In genomic region chr1:107900449-107900848, GRCm38 (mm10) we compare ENCODE assay signal across 15 mouse cellular contexts.
DNase-seq lines count a peak whose midpoint lies in the region; ATAC-seq lines count a peak whose summit lies in the region.
"Had no signal": no experiment of that assay in that cellular context is flagged by ENCODE, and none has a peak within 500 bp of the region (broad histone marks: within the 10 kb centered on the region; RNA-seq: fewer than 3 reads in every experiment).

No protein-coding gene starts in this region.

- no peak overlapping the region for H3K4me3 ChIP-seq in forebrain, embryonic 14.5 days (ENCODE audit: low read depth, low read length)
- no peak overlapping the region for H3K4me3 ChIP-seq in forebrain, embryonic 11.5 days (ENCODE audit: low read depth, low read length)
- H3K4me3 ChIP-seq in midbrain, embryonic 11.5 days (ENCODE audit: low read depth, low read length), result no peak overlapping the region
- H3K4me3 ChIP-seq in midbrain, embryonic 15.5 days, result no peak overlapping the region
- H3K4me3 ChIP-seq in hindbrain, embryonic 13.5 days, result no peak overlapping the region

- H3K9ac ChIP-seq in forebrain, embryonic 14.5 days (ENCODE audit: low read length), result no peak overlapping the region
- no peak overlapping the region for H3K9ac ChIP-seq in forebrain, embryonic 11.5 days (ENCODE audit: low read length)
- no peak overlapping the region for H3K9ac ChIP-seq in midbrain, embryonic 11.5 days (ENCODE audit: low read length)
- H3K9ac ChIP-seq in midbrain, embryonic 15.5 days, result no peak overlapping the region
- no peak overlapping the region for H3K9ac ChIP-seq in hindbrain, embryonic 13.5 days

- H3K4me1 ChIP-seq in forebrain, embryonic 14.5 days (ENCODE audit: control insufficient read depth, insufficient read depth, low read length), result peaks cover 3% of the 10 kb centered on the region; the same call in 1 of the 2 replicates
- no peaks in the 10 kb centered on the region for H3K4me1 ChIP-seq in forebrain, embryonic 11.5 days (replicated peaks; ENCODE audit: control insufficient read depth, insufficient read depth, low read length)
- no peaks in the 10 kb centered on the region for H3K4me1 ChIP-seq in midbrain, embryonic 11.5 days (ENCODE audit: control insufficient read depth, insufficient read depth, low read length)
- H3K4me1 ChIP-seq in midbrain, embryonic 15.5 days, result no peaks in the 10 kb centered on the region; the same call in 1 of the 2 replicates
- H3K4me1 ChIP-seq in hindbrain, embryonic 13.5 days (replicated peaks), result no peaks in the 10 kb centered on the region

- H3K9me3 ChIP-seq in forebrain, embryonic 14.5 days (replicated peaks; ENCODE audit: control insufficient read depth, low read length), result no peaks in the 10 kb centered on the region
- no peaks in the 10 kb centered on the region for H3K9me3 ChIP-seq in forebrain, embryonic 11.5 days (ENCODE audit: control insufficient read depth, low read length)
- no peaks in the 10 kb centered on the region for H3K9me3 ChIP-seq in midbrain, embryonic 11.5 days (ENCODE audit: control insufficient read depth, low read length)
- no peaks in the 10 kb centered on the region for H3K9me3 ChIP-seq in midbrain, embryonic 15.5 days
- H3K9me3 ChIP-seq in hindbrain, embryonic 13.5 days, result no peaks in the 10 kb centered on the region

- no peaks in the 10 kb centered on the region for H3K36me3 ChIP-seq in forebrain, embryonic 14.5 days (ENCODE audit: control insufficient read depth, insufficient read depth, low read length)
- no peaks in the 10 kb centered on the region for H3K36me3 ChIP-seq in forebrain, embryonic 11.5 days (ENCODE audit: control insufficient read depth, insufficient read depth, low read length)
- H3K36me3 ChIP-seq in midbrain, embryonic 11.5 days (ENCODE audit: control insufficient read depth, insufficient read depth, low read length), result no peaks in the 10 kb centered on the region
- no peaks in the 10 kb centered on the region for H3K36me3 ChIP-seq in midbrain, embryonic 15.5 days (replicated peaks)
- no peaks in the 10 kb centered on the region for H3K36me3 ChIP-seq in hindbrain, embryonic 13.5 days

- ATAC-seq in forebrain, embryonic 14.5 days, result no peak
- ATAC-seq in forebrain, embryonic 11.5 days (replicated peaks; ENCODE audit: low FRiP score), result no peak
- 0 out of 2 replicates have a peak, but pooled peaks have one; percentile 62 for ATAC-seq in midbrain, embryonic 11.5 days (ENCODE audit: low FRiP score)
- ATAC-seq in midbrain, embryonic 15.5 days (replicated peaks), result no peak
- peak; percentile 52 for ATAC-seq in hindbrain, embryonic 13.5 days (ENCODE audit: low FRiP score)
- ATAC-seq: activated CD4-positive, CD25-positive, alpha-beta regulatory T cell, adult 4 months had no signal

- intact Hi-C loops in gastrocnemius, postnatal 36 days (cut with DNase I), result no loop called here

- 63% methylated on average over 2 of the region's 2 CpGs for WGBS in forebrain, embryonic 14.5 days
- WGBS in forebrain, embryonic 11.5 days, result 61% methylated on average over 2 of the region's 2 CpGs
- 54% methylated on average over 2 of the region's 2 CpGs for WGBS in midbrain, embryonic 11.5 days
- 33% methylated on average over 2 of the region's 2 CpGs for WGBS in midbrain, embryonic 15.5 days
- WGBS in hindbrain, embryonic 13.5 days, result 21% methylated on average over 2 of the region's 2 CpGs

- no peak overlapping the region for H3K4me2 ChIP-seq in forebrain, embryonic 14.5 days (ENCODE audit: low read length)
- H3K4me2 ChIP-seq in forebrain, embryonic 11.5 days (ENCODE audit: low read depth, low read length, severe bottlenecking), result no peak overlapping the region
- no peak overlapping the region for H3K4me2 ChIP-seq in midbrain, embryonic 11.5 days
- H3K4me2 ChIP-seq in midbrain, embryonic 15.5 days, result no peak overlapping the region
- H3K4me2 ChIP-seq in hindbrain, embryonic 13.5 days, result no peak overlapping the region

- DNase-seq in forebrain, embryonic 14.5 days (ENCODE audit: low spot score), result peak; percentile 7
- no peak for DNase-seq in forebrain, embryonic 11.5 days (ENCODE audit: low spot score)
- no peak for DNase-seq in midbrain, embryonic 11.5 days (ENCODE audit: low spot score, missing footprints)
- DNase-seq in kidney, postnatal 36 days, result peak; percentile 14 to 58
- no peak for DNase-seq in gastrocnemius, postnatal 36 days
- no peak for DNase-seq in lung, postnatal 14 days
- DNase-seq: adrenal gland, postnatal 36 days; cerebellum, adult 9-11 months; gastrocnemius, postnatal 10 days; lung, adult 18-20 months; lung, postnatal 36 days had no signal

- no peaks in the 10 kb centered on the region for H3K27me3 ChIP-seq in forebrain, embryonic 14.5 days (replicated peaks; ENCODE audit: control insufficient read depth, insufficient read depth, low read length)
- H3K27me3 ChIP-seq in forebrain, embryonic 11.5 days (ENCODE audit: control insufficient read depth, insufficient read depth, low read length), result no peaks in the 10 kb centered on the region
- H3K27me3 ChIP-seq in midbrain, embryonic 11.5 days (ENCODE audit: control insufficient read depth, insufficient read depth, low read length), result no peaks in the 10 kb centered on the region
- no peaks in the 10 kb centered on the region for H3K27me3 ChIP-seq in midbrain, embryonic 15.5 days (replicated peaks)
- no peaks in the 10 kb centered on the region for H3K27me3 ChIP-seq in hindbrain, embryonic 13.5 days

- no peak overlapping the region for H3K27ac ChIP-seq in forebrain, embryonic 14.5 days (ENCODE audit: low read depth, low read length)
- no peak overlapping the region for H3K27ac ChIP-seq in forebrain, embryonic 11.5 days (ENCODE audit: low read depth, low read length)
- H3K27ac ChIP-seq in midbrain, embryonic 11.5 days (ENCODE audit: low read depth, low read length), result no peak overlapping the region
- H3K27ac ChIP-seq in midbrain, embryonic 15.5 days, result no peak overlapping the region
- H3K27ac ChIP-seq in hindbrain, embryonic 13.5 days, result no peak overlapping the region
- H3K27ac ChIP-seq: stomach, postnatal 0 days had no signal

Comparison
In these comparisons a context has a peak if more than half of its experiments do, and no peak if none do; other contexts are left out.
1. ATAC-seq: peak in midbrain, embryonic 11.5 days (single experiment) and hindbrain, embryonic 13.5 days (single experiment); none in forebrain, embryonic 14.5 days (single experiment), forebrain, embryonic 11.5 days (single experiment) and midbrain, embryonic 15.5 days (single experiment).
2. DNase-seq: peak in forebrain, embryonic 14.5 days (single experiment) and kidney, postnatal 36 days (2 of 2); none in forebrain, embryonic 11.5 days (single experiment), midbrain, embryonic 11.5 days (single experiment), gastrocnemius, postnatal 36 days (0 of 2) and lung, postnatal 14 days (single experiment).